Mouse (Mus musculus) midbrain, embryonic 15.5 days (tissue): ENCODE measurements around the gene Med22. TPM values are rescaled to one million over a fixed set of nuclear protein-coding genes. Genes with fewer than 3 reads are reported as not detected.

Source experiments
- ATAC-seq: fragments of 200-750 bp; cut with Nextera tagmentation; replicated peaks from 2 replicates; pipeline ENCODE4 v1.8.0; 2017; ENCODE audit warnings: moderate TSS enrichment
- H3K27ac ChIP-seq: fragments of 300-500 bp; sonication (generic); 2 replicates; pipeline ENCODE4 v1.5.1; 2015; ENCODE audit warnings: mild to moderate bottlenecking, inconsistent platforms
- H3K27me3 ChIP-seq: fragments of 300-500 bp; sonication (generic); replicated peaks from 2 replicates; pipeline ENCODE4 v1.6.1; 2015; ENCODE audit warnings: inconsistent platforms
- H3K36me3 ChIP-seq: fragments of 300-500 bp; sonication (generic); replicated peaks from 2 replicates; pipeline ENCODE4 v1.6.1; 2015; ENCODE audit warnings: inconsistent platforms
- H3K4me1 ChIP-seq: fragments of 300-500 bp; sonication (generic); 2 replicates; pipeline ENCODE4 v1.6.1; 2015; ENCODE audit warnings: inconsistent platforms
- H3K4me2 ChIP-seq: fragments of 300-500 bp; sonication (generic); 2 replicates; pipeline ENCODE4 v1.6.1; 2015; ENCODE audit warnings: inconsistent platforms, mild to moderate bottlenecking, moderate library complexity
- H3K4me3 ChIP-seq: fragments of 300-500 bp; sonication (generic); 2 replicates; pipeline ENCODE4 v1.5.1; 2015; ENCODE audit warnings: mild to moderate bottlenecking, inconsistent platforms
- H3K9ac ChIP-seq: fragments of 300-500 bp; sonication (generic); 2 replicates; pipeline ENCODE4 v1.6.1; 2015; ENCODE audit warnings: mild to moderate bottlenecking, inconsistent platforms
- H3K9me3 ChIP-seq: fragments of 300-500 bp; sonication (generic); 2 replicates; pipeline ENCODE4 v1.6.1; 2016; ENCODE audit warnings: inconsistent platforms
- WGBS: fragments of 180-500 bp; shearing (Covaris S2); methylation state at CpG from one replicate; pipeline ENCODE4 v1.1.7; 2015; ENCODE audit warnings: mixed read lengths; 5-methylcytosine and 5-hydroxymethylcytosine counted together
- polyA plus RNA-seq: library from polyadenylated mRNA; unstranded; fragments of >200 nt; fragmentation: Nextera tagmentation; extraction: Ambion mirVana; gene quantifications from 2 replicates; pipeline ENCODE4 v1.2.1, GENCODE M21; 2015

Gene Med22
- 144 and 152 TPM in 2 replicates for polyA plus RNA-seq

- Histone ChIP-seq H3K36me3 (peaks cover 48% of the 10 kb centered on the region), H3K9me3 (no peaks in the 10 kb centered on the region), H3K4me3 (peak within 1 kb of the TSS; percentile 76), H3K27me3 (no peaks in the 10 kb centered on the region), H3K4me2 (peak within 1 kb of the TSS; percentile 99), H3K9ac (peak within 1 kb of the TSS; percentile 81), H3K4me1 (peaks cover 46% of the 10 kb centered on the region), H3K27ac (peak within 1 kb of the TSS; percentile 91)
- under 1% methylated on average over 70 of the region's 74 CpGs for WGBS
- peak; percentile 95 for ATAC-seq
These were observed at the start of gene Med22, which contains the start of gene Rpl7a for GRCm38 (mm10) chr2:26910124-26910993. Gene Med22, minus strand, starts transcription at chr2:26910677. Gene Rpl7a, plus strand, starts transcription at chr2:26910764.

- H3K4me1 ChIP-seq: peaks cover 21% of the 10 kb centered on the region
- H3K4me2 ChIP-seq: no peak overlapping the region
- 84% methylated on average over 2 of the region's 2 CpGs for WGBS
- H3K9ac ChIP-seq: no peak overlapping the region
- H3K27ac ChIP-seq: no peak overlapping the region
- ATAC-seq: no peak
- no peaks in the 10 kb centered on the region for H3K27me3 ChIP-seq
- H3K9me3 ChIP-seq: no peaks in the 10 kb centered on the region
- H3K36me3 ChIP-seq: peaks cover 53% of the 10 kb centered on the region
- H3K4me3 ChIP-seq: no peak overlapping the region
These were observed 47.0 kb upstream of the Med22 start for GRCm38 (mm10) chr2:26957488-26957859.

- no peaks in the 10 kb centered on the region for H3K27me3 ChIP-seq
- H3K4me3 ChIP-seq: no peak overlapping the region
- no peak overlapping the region for H3K9ac ChIP-seq
- 94% methylated on average over 12 of the region's 12 CpGs for WGBS
- H3K9me3 ChIP-seq: no peaks in the 10 kb centered on the region
- peaks cover 17% of the 10 kb centered on the region for H3K4me1 ChIP-seq
- H3K27ac ChIP-seq: no peak overlapping the region
- H3K36me3 ChIP-seq: peaks cover 58% of the 10 kb centered on the region
- H3K4me2 ChIP-seq: no peak overlapping the region
- ATAC-seq: no peak
These were observed 46.5 kb upstream of the Med22 start for GRCm38 (mm10) chr2:26956811-26957487.

- no peaks in the 10 kb centered on the region for H3K27me3 ChIP-seq
- no peak overlapping the region for H3K4me2 ChIP-seq
- WGBS: 93% methylated on average over 2 of the region's 2 CpGs
- H3K4me1 ChIP-seq: no peaks in the 10 kb centered on the region
- no peak overlapping the region for H3K4me3 ChIP-seq
- no peak for ATAC-seq
- no peaks in the 10 kb centered on the region for H3K9me3 ChIP-seq
- H3K36me3 ChIP-seq: peaks cover 56% of the 10 kb centered on the region
- H3K9ac ChIP-seq: no peak overlapping the region
- no peak overlapping the region for H3K27ac ChIP-seq
These were observed 44.4 kb upstream of the Med22 start for GRCm38 (mm10) chr2:26954735-26955395.

DNA sequence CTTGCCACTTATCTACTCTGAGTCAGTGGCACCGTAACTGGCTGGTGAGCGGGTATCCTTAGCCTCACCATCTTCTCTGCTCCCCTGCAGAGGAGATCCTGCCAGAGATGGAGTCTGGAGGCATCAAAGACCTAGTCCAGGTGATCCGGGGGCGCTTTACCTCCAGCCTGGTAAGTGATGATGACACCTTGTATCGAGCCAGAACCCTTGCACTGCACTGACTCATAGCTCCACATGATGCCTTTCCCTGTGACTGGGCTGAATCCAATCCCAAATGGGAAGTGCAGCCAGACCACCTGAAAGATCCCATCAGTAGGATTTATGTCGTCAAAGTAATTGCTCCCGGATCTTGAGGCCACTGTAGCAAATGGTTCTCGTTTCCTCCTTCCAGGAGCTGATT, 42.4 kb upstream of the Med22 start:
- H3K4me3 ChIP-seq: no peak overlapping the region
- peaks cover 52% of the 10 kb centered on the region for H3K36me3 ChIP-seq
- H3K27ac ChIP-seq: no peak overlapping the region
- H3K27me3 ChIP-seq: no peaks in the 10 kb centered on the region
- H3K4me2 ChIP-seq: no peak overlapping the region
- H3K9me3 ChIP-seq: no peaks in the 10 kb centered on the region
- no peak overlapping the region for H3K9ac ChIP-seq
- WGBS: 94% methylated on average over 8 of the region's 8 CpGs
- H3K4me1 ChIP-seq: no peaks in the 10 kb centered on the region
- no peak for ATAC-seq

DNA sequence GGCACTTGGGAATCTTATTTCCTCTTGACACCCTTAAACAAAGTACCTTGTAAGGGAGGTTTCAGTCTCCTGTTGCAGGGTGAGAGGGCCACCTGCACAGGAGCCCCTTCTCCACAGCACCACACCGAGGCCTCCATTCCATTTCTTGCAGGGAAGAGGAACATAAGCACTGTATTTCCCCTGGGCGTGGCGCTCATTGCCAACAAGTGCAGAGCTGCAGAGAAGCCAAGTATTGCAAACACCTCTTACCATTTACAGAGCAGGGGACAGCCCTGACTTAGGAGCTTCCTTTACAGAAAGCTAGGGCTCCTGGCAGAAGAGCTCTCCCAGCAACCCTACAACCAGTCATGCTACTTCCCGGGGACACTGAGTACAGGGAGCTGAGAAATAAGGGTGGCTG, 41.7 kb upstream of the Med22 start:
- no peak for ATAC-seq
- no peaks in the 10 kb centered on the region for H3K9me3 ChIP-seq
- no peaks in the 10 kb centered on the region for H3K4me1 ChIP-seq
- H3K27ac ChIP-seq: no peak overlapping the region
- H3K36me3 ChIP-seq: peaks cover 47% of the 10 kb centered on the region
- no peak overlapping the region for H3K4me3 ChIP-seq
- no peak overlapping the region for H3K9ac ChIP-seq
- 96% methylated on average over 4 of the region's 4 CpGs for whole genome bisulfite sequencing
- H3K27me3 ChIP-seq: no peaks in the 10 kb centered on the region
- no peak overlapping the region for H3K4me2 ChIP-seq

- H3K9ac ChIP-seq: no peak overlapping the region
- H3K4me2 ChIP-seq: no peak overlapping the region
- peaks cover 42% of the 10 kb centered on the region for H3K36me3 ChIP-seq
- H3K9me3 ChIP-seq: no peaks in the 10 kb centered on the region
- ATAC-seq: no peak
- H3K4me1 ChIP-seq: no peaks in the 10 kb centered on the region
- H3K27me3 ChIP-seq: no peaks in the 10 kb centered on the region
- 87% methylated on average over 8 of the region's 8 CpGs for WGBS
- H3K27ac ChIP-seq: no peak overlapping the region
- H3K4me3 ChIP-seq: no peak overlapping the region
These were observed 40.9 kb upstream of the Med22 start for GRCm38 (mm10) chr2:26951346-26951905.

- Histone ChIP-seq H3K27me3 (no peaks in the 10 kb centered on the region), H3K4me2 (no peak overlapping the region), H3K9ac (no peak overlapping the region), H3K4me3 (no peak overlapping the region), H3K27ac (no peak overlapping the region), H3K4me1 (no peaks in the 10 kb centered on the region), H3K36me3 (peaks cover 37% of the 10 kb centered on the region), H3K9me3 (no peaks in the 10 kb centered on the region)
- ATAC-seq: no peak
- 90% methylated on average over 2 of the region's 2 CpGs for WGBS
These were observed 39.9 kb upstream of the Med22 start for GRCm38 (mm10) chr2:26950411-26950810.

DNA sequence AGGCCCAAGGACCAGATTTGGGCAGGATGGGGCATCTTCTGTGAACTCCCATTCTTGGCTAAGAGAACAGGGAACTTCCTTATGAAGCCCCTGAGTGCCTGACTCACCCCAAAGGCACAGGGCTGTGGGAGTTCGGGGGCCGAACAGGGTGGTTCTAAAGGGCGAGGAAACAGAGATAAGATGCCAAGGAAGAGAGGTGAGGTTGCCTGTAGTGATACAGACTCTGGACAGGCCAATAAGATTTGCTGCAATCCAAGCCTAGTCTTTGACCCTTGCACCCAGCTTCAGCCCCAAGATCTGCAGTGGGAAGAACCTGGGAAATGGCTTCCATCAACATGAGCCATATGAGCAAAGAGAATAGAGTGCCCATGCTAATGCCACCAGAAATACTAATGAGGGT, 32.8 kb upstream of the Med22 start:
- Histone ChIP-seq H3K27me3 (no peaks in the 10 kb centered on the region), H3K4me1 (no peaks in the 10 kb centered on the region), H3K4me2 (no peak overlapping the region), H3K36me3 (no peaks in the 10 kb centered on the region), H3K4me3 (no peak overlapping the region), H3K27ac (no peak overlapping the region), H3K9me3 (no peaks in the 10 kb centered on the region), H3K9ac (no peak overlapping the region)
- ATAC-seq: no peak
- WGBS: 89% methylated on average over 3 of the region's 3 CpGs

DNA sequence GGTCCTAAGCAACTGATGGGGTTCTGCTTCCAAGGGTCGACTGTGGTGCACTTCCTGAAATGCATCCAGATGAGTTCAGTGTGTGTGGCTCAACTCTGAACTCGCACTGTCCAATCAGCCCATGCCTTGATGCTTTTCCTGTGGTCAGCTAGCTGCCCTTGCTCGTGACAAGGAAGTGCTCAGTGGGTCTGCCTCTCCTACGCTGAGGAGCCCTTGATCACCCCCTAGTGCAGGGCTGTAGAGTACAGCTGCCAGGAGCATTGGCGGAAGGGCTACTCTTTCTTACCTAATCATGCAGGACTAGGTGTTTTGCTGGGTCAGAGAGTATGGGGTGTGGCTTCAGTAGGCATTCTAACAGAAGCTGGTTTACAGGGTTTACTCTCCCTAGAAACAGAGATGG, 31.1 kb upstream of the Med22 start:
- no peak for ATAC-seq
- H3K27ac ChIP-seq: no peak overlapping the region
- no peaks in the 10 kb centered on the region for H3K4me1 ChIP-seq
- 34% methylated on average over 5 of the region's 5 CpGs for WGBS
- no peaks in the 10 kb centered on the region for H3K9me3 ChIP-seq
- H3K4me2 ChIP-seq: no peak overlapping the region
- no peaks in the 10 kb centered on the region for H3K27me3 ChIP-seq
- no peaks in the 10 kb centered on the region for H3K36me3 ChIP-seq
- H3K4me3 ChIP-seq: no peak overlapping the region
- no peak overlapping the region for H3K9ac ChIP-seq

GRCm38 (mm10) chr2:26936425-26936824, 25.9 kb upstream of the Med22 start:
- 67% methylated on average over 1 of the region's 1 CpGs for WGBS
- Histone ChIP-seq H3K9me3 (no peaks in the 10 kb centered on the region), H3K4me2 (no peak overlapping the region), H3K27me3 (no peaks in the 10 kb centered on the region), H3K9ac (no peak overlapping the region), H3K36me3 (no peaks in the 10 kb centered on the region), H3K4me1 (peaks cover 13% of the 10 kb centered on the region), H3K4me3 (no peak overlapping the region), H3K27ac (no peak overlapping the region)
- ATAC-seq: no peak

DNA sequence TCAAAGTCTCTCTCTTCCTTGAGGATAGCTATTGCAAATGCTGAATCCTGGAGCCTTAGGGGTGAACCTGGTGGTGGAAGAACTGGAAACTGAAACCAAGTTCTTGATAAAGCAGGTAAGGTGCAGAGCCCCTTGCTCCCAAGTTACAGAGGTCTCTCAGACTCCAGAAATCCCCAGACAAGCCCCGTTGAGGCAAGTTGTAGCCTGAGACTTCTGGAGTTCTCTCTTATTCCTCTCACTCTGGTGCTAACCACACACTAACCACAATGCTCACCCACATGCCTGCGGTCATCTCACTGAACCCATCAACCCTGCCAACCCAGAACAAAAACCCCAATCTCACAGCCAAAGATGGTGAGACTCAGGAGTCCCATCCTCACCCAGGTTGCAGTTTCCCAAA, 24.8 kb upstream of the Med22 start:
- Histone ChIP-seq H3K4me3 (no peak overlapping the region), H3K36me3 (no peaks in the 10 kb centered on the region), H3K27me3 (no peaks in the 10 kb centered on the region), H3K9me3 (no peaks in the 10 kb centered on the region), H3K4me1 (peaks cover 25% of the 10 kb centered on the region), H3K4me2 (no peak overlapping the region), H3K27ac (no peak overlapping the region), H3K9ac (no peak overlapping the region)
- WGBS: 97% methylated on average over 2 of the region's 2 CpGs
- ATAC-seq: no peak
